Comparison of ENCODE assay signal across 12 mouse cellular contexts in the genomic region with DNA sequence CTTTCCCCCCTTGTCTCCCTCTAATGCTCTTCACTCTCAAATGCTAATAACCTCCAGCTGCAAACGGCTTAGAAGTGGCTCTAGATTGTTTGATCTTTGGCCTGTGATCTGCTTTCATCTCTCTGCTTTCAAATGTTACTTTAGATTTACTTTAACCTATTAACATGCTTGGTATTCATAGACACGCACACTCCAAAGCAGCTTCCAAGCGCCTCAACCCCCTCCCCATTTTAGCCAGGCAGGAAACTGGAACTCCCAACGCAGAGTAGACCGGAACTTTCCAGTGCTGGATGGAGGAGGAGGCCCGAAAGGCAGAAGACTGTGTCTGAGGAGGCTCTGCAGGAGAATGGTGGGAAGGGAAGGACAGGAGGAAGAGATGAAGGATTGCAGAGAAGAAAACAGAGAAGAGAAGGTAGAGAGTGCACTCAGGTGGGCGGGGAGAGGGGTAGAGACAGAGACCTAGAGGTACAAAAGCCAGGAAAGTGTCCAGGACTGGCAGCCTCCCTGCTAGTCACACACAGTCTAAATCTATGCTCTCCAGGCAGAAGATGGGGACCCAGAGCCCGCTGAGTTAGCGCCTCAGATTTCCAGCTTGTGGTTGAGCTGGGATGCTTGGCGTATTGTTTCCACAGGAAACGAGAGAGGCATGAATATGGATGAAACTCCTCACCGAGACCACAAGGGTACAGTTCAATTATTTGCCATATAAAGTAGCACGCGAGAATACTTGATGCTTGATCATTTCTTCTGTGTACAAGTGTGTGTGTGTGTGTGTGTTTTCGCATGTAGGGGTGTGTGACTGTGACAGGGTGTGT.
DNase-seq lines count a peak whose midpoint lies in the region; ATAC-seq and TF ChIP-seq lines count a peak whose summit lies in the region.
"Had no signal": no experiment of that assay in that cellular context is flagged by ENCODE, and none has a peak within 500 bp of the region (broad histone marks: within the 10 kb centered on the region; RNA-seq: fewer than 3 reads in every experiment).

No protein-coding gene starts in this region.

- ATAC-seq in forebrain, postnatal 0 days, result no peak
- ATAC-seq in limb, embryonic 11.5 days (ENCODE audit: insufficient number of reproducible peaks, low FRiP score, low TSS enrichment, low read depth), result no peak
- no peak for ATAC-seq in midbrain, postnatal 0 days (ENCODE audit: low FRiP score)
- ATAC-seq: lung, postnatal 0 days had no signal

- intact Hi-C loops in gastrocnemius, postnatal 14 days (cut with DNase I; ENCODE audit: low total_unique reads), result no loop called here

- peaks cover 51% of the 10 kb centered on the region for H3K27me3 ChIP-seq in forebrain, embryonic 10.5 days (ENCODE audit: poor library complexity, severe bottlenecking)
- H3K27me3 ChIP-seq in forebrain, postnatal 0 days (ENCODE audit: insufficient read depth, low read length), result no peaks in the 10 kb centered on the region
- H3K27me3 ChIP-seq in limb, embryonic 11.5 days (ENCODE audit: control insufficient read depth, insufficient read depth, low read length), result no peaks in the 10 kb centered on the region
- no peaks in the 10 kb centered on the region for H3K27me3 ChIP-seq in midbrain, postnatal 0 days (ENCODE audit: insufficient read depth, low read length)

- H3K4me1 ChIP-seq in forebrain, embryonic 10.5 days, result peaks cover 40% of the 10 kb centered on the region
- H3K4me1 ChIP-seq in forebrain, postnatal 0 days (ENCODE audit: insufficient read depth), result no peaks in the 10 kb centered on the region
- H3K4me1 ChIP-seq in limb, embryonic 11.5 days (ENCODE audit: control insufficient read depth, insufficient read depth, low read length), result no peaks in the 10 kb centered on the region
- H3K4me1 ChIP-seq in midbrain, postnatal 0 days (ENCODE audit: insufficient read depth, low read length), result 0 out of 2 replicates have a peak, but pooled peaks cover 3% of the 10 kb centered on the region

- no peak overlapping the region; the same call in 1 of the 2 replicates for H3K9ac ChIP-seq in forebrain, postnatal 0 days
- no peak overlapping the region for H3K9ac ChIP-seq in limb, embryonic 11.5 days (ENCODE audit: low read length)
- H3K9ac ChIP-seq in midbrain, postnatal 0 days (replicated peaks; ENCODE audit: low read length, poor library complexity, severe bottlenecking), result no peak overlapping the region

- H3K27ac ChIP-seq in forebrain, embryonic 10.5 days, result peak overlapping the region; percentile 66
- no peak overlapping the region for H3K27ac ChIP-seq in forebrain, postnatal 0 days (ENCODE audit: low read depth, low read length)
- 0 out of 2 replicates have a peak overlapping the region, but pooled peaks have one; percentile 6 for H3K27ac ChIP-seq in layer of hippocampus, adult 2 months
- no peak overlapping the region for H3K27ac ChIP-seq in limb, embryonic 11.5 days (replicated peaks; ENCODE audit: low read depth, low read length)
- no peak overlapping the region for H3K27ac ChIP-seq in midbrain, postnatal 0 days (ENCODE audit: low read depth, low read length)

- no peak overlapping the region for H3K4me3 ChIP-seq in forebrain, embryonic 10.5 days
- H3K4me3 ChIP-seq in forebrain, postnatal 0 days (ENCODE audit: low read depth, low read length), result no peak overlapping the region
- no peak overlapping the region for H3K4me3 ChIP-seq in layer of hippocampus, adult 2 months
- H3K4me3 ChIP-seq in limb, embryonic 11.5 days (ENCODE audit: low read depth, low read length), result no peak overlapping the region
- H3K4me3 ChIP-seq in midbrain, postnatal 0 days (ENCODE audit: low read depth, low read length), result no peak overlapping the region

- TF ChIP-seq CTCF in forebrain, postnatal 0 days (IDR thresholded peaks at IDR 0.05; ENCODE audit: low read depth), result no peak
- TF ChIP-seq CTCF in layer of hippocampus, adult 2 months (conservative IDR thresholded peaks at IDR 0.05), result no peak
- no peak for TF ChIP-seq CTCF in midbrain, postnatal 0 days (IDR thresholded peaks at IDR 0.05)

- no peaks in the 10 kb centered on the region for H3K36me3 ChIP-seq in forebrain, embryonic 10.5 days (replicated peaks)
- no peaks in the 10 kb centered on the region for H3K36me3 ChIP-seq in forebrain, postnatal 0 days (ENCODE audit: insufficient read depth)
- no peaks in the 10 kb centered on the region for H3K36me3 ChIP-seq in limb, embryonic 11.5 days (ENCODE audit: control insufficient read depth, insufficient read depth, low read length)
- H3K36me3 ChIP-seq in midbrain, postnatal 0 days (ENCODE audit: insufficient read depth, low read length), result no peaks in the 10 kb centered on the region

- DNase-seq in forebrain, embryonic 10.5 days (ENCODE audit: extremely low spot score, low spot score), result no peak
- no peak for DNase-seq in forebrain, postnatal 0 days
- DNase-seq in layer of hippocampus, adult 2 months (ENCODE audit: low spot score in 2 of 2), result no peak
- DNase-seq in layer of hippocampus, adult 9-11 months, result no peak
- DNase-seq in limb, embryonic 11.5 days (ENCODE audit: low spot score), result peak; percentile 34
- no peak for DNase-seq in midbrain, postnatal 0 days (ENCODE audit: low spot score)
- no peak for DNase-seq in gastrocnemius, postnatal 14 days
- no peak for DNase-seq in right cerebral cortex, postnatal 25 days
- DNase-seq: cerebellum, adult 2 months; thymus, adult 18-20 months had no signal

- WGBS in forebrain, embryonic 10.5 days, result 56% methylated on average over 15 of the region's 15 CpGs
- 26% methylated on average over 15 of the region's 15 CpGs for WGBS in forebrain, postnatal 0 days
- 40% methylated on average over 15 of the region's 15 CpGs for WGBS in limb, embryonic 11.5 days
- WGBS in midbrain, postnatal 0 days, result 23% methylated on average over 15 of the region's 15 CpGs

- no peaks in the 10 kb centered on the region for H3K9me3 ChIP-seq in forebrain, embryonic 10.5 days
- H3K9me3 ChIP-seq in forebrain, postnatal 0 days (ENCODE audit: low read length), result no peaks in the 10 kb centered on the region
- no peaks in the 10 kb centered on the region for H3K9me3 ChIP-seq in limb, embryonic 11.5 days (ENCODE audit: control insufficient read depth, low read length)
- H3K9me3 ChIP-seq in midbrain, postnatal 0 days (ENCODE audit: low read length), result no peaks in the 10 kb centered on the region

- H3K4me2 ChIP-seq in forebrain, postnatal 0 days (ENCODE audit: low read depth), result no peak overlapping the region
- H3K4me2 ChIP-seq in limb, embryonic 11.5 days (ENCODE audit: low read depth, severe bottlenecking), result no peak overlapping the region
- H3K4me2 ChIP-seq in midbrain, postnatal 0 days (ENCODE audit: low read depth, low read length, poor library complexity, severe bottlenecking), result 0 out of 2 replicates have a peak overlapping the region, but pooled peaks have one; percentile 24
- H3K4me2 ChIP-seq: heart, embryonic 11.5 days had no signal

Comparison
In these comparisons a context has a peak if more than half of its experiments do, and no peak if none do; other contexts are left out.
1. H3K27ac ChIP-seq: peak in forebrain, embryonic 10.5 days (single experiment) and layer of hippocampus, adult 2 months (single experiment); none in forebrain, postnatal 0 days (single experiment), limb, embryonic 11.5 days (single experiment) and midbrain, postnatal 0 days (single experiment).